In genomic region chr4:153110291-153110746, GRCm38 (mm10) we compare ENCODE assay signal across 10 mouse cellular contexts.
DNase-seq lines count a peak whose midpoint lies in the region; ATAC-seq and TF ChIP-seq lines count a peak whose summit lies in the region.
"Had no signal": no experiment of that assay in that cellular context is flagged by ENCODE, and none has a peak within 500 bp of the region (broad histone marks: within the 10 kb centered on the region; RNA-seq: fewer than 3 reads in every experiment).

No protein-coding gene starts in this region.

- peaks cover 9% of the 10 kb centered on the region; the same call in 1 of the 2 replicates for H3K9me3 ChIP-seq in midbrain, embryonic 13.5 days
- no peaks in the 10 kb centered on the region; the same call in 1 of the 2 replicates for H3K9me3 ChIP-seq in midbrain, embryonic 10.5 days (replicated peaks)
- 0 out of 2 replicates have a peak, but pooled peaks cover 8% of the 10 kb centered on the region for H3K9me3 ChIP-seq in forebrain, embryonic 13.5 days (replicated peaks)
- no peaks in the 10 kb centered on the region for H3K9me3 ChIP-seq in limb, embryonic 10.5 days (replicated peaks)

- no peaks in the 10 kb centered on the region for H3K36me3 ChIP-seq in midbrain, embryonic 13.5 days
- no peaks in the 10 kb centered on the region for H3K36me3 ChIP-seq in midbrain, embryonic 10.5 days
- no peaks in the 10 kb centered on the region; the same call in 1 of the 2 replicates for H3K36me3 ChIP-seq in forebrain, embryonic 13.5 days (ENCODE audit: poor library complexity, severe bottlenecking)
- no peaks in the 10 kb centered on the region for H3K36me3 ChIP-seq in kidney, adult 2 months (ENCODE audit: control insufficient read depth, insufficient read depth, low read length)
- no peaks in the 10 kb centered on the region for H3K36me3 ChIP-seq in limb, embryonic 10.5 days
- H3K36me3 ChIP-seq: heart, embryonic 13.5 days had no signal

- no peak for TF ChIP-seq POLR2A in kidney, adult 2 months (IDR thresholded peaks at IDR 0.05; ENCODE audit: low read depth, low read length)

- no peak overlapping the region for H3K4me2 ChIP-seq in midbrain, embryonic 13.5 days (replicated peaks)
- peak overlapping the region; percentile 33 for H3K4me2 ChIP-seq in forebrain, embryonic 13.5 days
- H3K4me2 ChIP-seq: heart, embryonic 13.5 days had no signal

- no peak overlapping the region for H3K9ac ChIP-seq in midbrain, embryonic 13.5 days (replicated peaks)
- H3K9ac ChIP-seq in forebrain, embryonic 13.5 days: no peak overlapping the region
- H3K9ac ChIP-seq: heart, embryonic 13.5 days had no signal

- H3K27ac ChIP-seq in midbrain, embryonic 13.5 days: no peak overlapping the region
- H3K27ac ChIP-seq in midbrain, embryonic 10.5 days (replicated peaks): no peak overlapping the region
- peak overlapping the region; percentile 25 for H3K27ac ChIP-seq in forebrain, embryonic 13.5 days
- H3K27ac ChIP-seq in kidney, adult 2 months (ENCODE audit: insufficient read depth, low read depth, low read length): no peak overlapping the region
- no peak overlapping the region for H3K27ac ChIP-seq in limb, embryonic 10.5 days
- H3K27ac ChIP-seq: heart, embryonic 13.5 days had no signal

- intact Hi-C loops in left cerebral cortex, postnatal 14 days (cut with DNase I): no loop called here

- no peak for DNase-seq in midbrain, embryonic 10.5 days (ENCODE audit: low spot score)
- peak; percentile 62 for DNase-seq in kidney, adult 2 months
- peak; percentile 43 for DNase-seq in left cerebral cortex, postnatal 14 days (ENCODE audit: low spot score in 2 of 2)
- DNase-seq in thymus, postnatal 25 days: no peak
- no peak for DNase-seq in limb, embryonic 10.5 days (ENCODE audit: low spot score)
- DNase-seq in thymus, postnatal 4 days: no peak

- no peak overlapping the region for H3K4me3 ChIP-seq in midbrain, embryonic 13.5 days (replicated peaks)
- no peak overlapping the region for H3K4me3 ChIP-seq in midbrain, embryonic 10.5 days
- H3K4me3 ChIP-seq in forebrain, embryonic 13.5 days: no peak overlapping the region
- no peak overlapping the region for H3K4me3 ChIP-seq in kidney, adult 2 months (ENCODE audit: insufficient read depth, low read depth, low read length)
- H3K4me3 ChIP-seq in limb, embryonic 10.5 days: no peak overlapping the region
- H3K4me3 ChIP-seq: heart, embryonic 13.5 days; myocyte had no signal

- 66% methylated on average over 16 of the region's 16 CpGs for WGBS in midbrain, embryonic 13.5 days
- WGBS in midbrain, embryonic 10.5 days: 74% methylated on average over 16 of the region's 16 CpGs
- 39% methylated on average over 16 of the region's 16 CpGs for WGBS in forebrain, embryonic 13.5 days
- 16% methylated on average over 16 of the region's 16 CpGs for WGBS in kidney, adult 2 months
- 46% methylated on average over 16 of the region's 16 CpGs for WGBS in limb, embryonic 10.5 days

- peak; percentile 34; the same call in 1 of the 2 replicates for ATAC-seq in midbrain, embryonic 13.5 days
- ATAC-seq in forebrain, embryonic 13.5 days: peak; percentile 78

- TF ChIP-seq CTCF in kidney, adult 2 months (conservative IDR thresholded peaks at IDR 0.05; ENCODE audit: insufficient read depth, insufficient read length, low read depth, low read length): no peak; the same call in 1 of the 2 replicates

- 0 out of 2 replicates have a peak, but pooled peaks cover 7% of the 10 kb centered on the region for H3K4me1 ChIP-seq in midbrain, embryonic 13.5 days (replicated peaks)
- no peaks in the 10 kb centered on the region; the same call in 1 of the 2 replicates for H3K4me1 ChIP-seq in midbrain, embryonic 10.5 days
- peaks cover 14% of the 10 kb centered on the region for H3K4me1 ChIP-seq in forebrain, embryonic 13.5 days
- no peaks in the 10 kb centered on the region for H3K4me1 ChIP-seq in kidney, adult 2 months (ENCODE audit: control insufficient read depth, insufficient read depth, low read length)
- H3K4me1 ChIP-seq in limb, embryonic 10.5 days: peaks cover 14% of the 10 kb centered on the region; the same call in 1 of the 2 replicates
- H3K4me1 ChIP-seq: heart, embryonic 13.5 days had no signal

- no peaks in the 10 kb centered on the region for H3K27me3 ChIP-seq in midbrain, embryonic 13.5 days
- no peaks in the 10 kb centered on the region for H3K27me3 ChIP-seq in midbrain, embryonic 10.5 days (ENCODE audit: low read depth, poor library complexity, severe bottlenecking)
- no peaks in the 10 kb centered on the region for H3K27me3 ChIP-seq in forebrain, embryonic 13.5 days
- no peaks in the 10 kb centered on the region for H3K27me3 ChIP-seq in kidney, adult 2 months (replicated peaks; ENCODE audit: control insufficient read depth, insufficient read depth, low read length)
- H3K27me3 ChIP-seq in limb, embryonic 10.5 days (ENCODE audit: low read depth, poor library complexity, severe bottlenecking): no peaks in the 10 kb centered on the region
- H3K27me3 ChIP-seq: heart, embryonic 13.5 days had no signal

Comparison
In these comparisons a context has a peak if more than half of its experiments do, and no peak if none do; other contexts are left out.
1. DNase-seq: peak in kidney, adult 2 months (single experiment) and left cerebral cortex, postnatal 14 days (2 of 2); none in midbrain, embryonic 10.5 days (single experiment), thymus, postnatal 25 days (single experiment), limb, embryonic 10.5 days (single experiment) and thymus, postnatal 4 days (single experiment).